Mouse (Mus musculus) cerebellum, adult 2 months (tissue): ENCODE results near the gene Tcl1b3.

Source experiments
- CTCF ChIP-seq: fragments of 200-500 bp; IDR thresholded peaks from 2 replicates; pipeline ENCODE4 v1.5.1; 2011; ENCODE audit warnings: low read depth, mild to moderate bottlenecking, control low read depth, low read length, moderate library complexity, borderline replicate concordance; ENCODE audit not compliant: insufficient read depth
- POLR2A ChIP-seq: fragments of 200-500 bp; IDR thresholded peaks from 2 replicates; pipeline ENCODE4 v1.6.1; 2011; ENCODE audit warnings: low read length, control low read depth, borderline replicate concordance; ENCODE audit not compliant: insufficient read depth

DNA sequence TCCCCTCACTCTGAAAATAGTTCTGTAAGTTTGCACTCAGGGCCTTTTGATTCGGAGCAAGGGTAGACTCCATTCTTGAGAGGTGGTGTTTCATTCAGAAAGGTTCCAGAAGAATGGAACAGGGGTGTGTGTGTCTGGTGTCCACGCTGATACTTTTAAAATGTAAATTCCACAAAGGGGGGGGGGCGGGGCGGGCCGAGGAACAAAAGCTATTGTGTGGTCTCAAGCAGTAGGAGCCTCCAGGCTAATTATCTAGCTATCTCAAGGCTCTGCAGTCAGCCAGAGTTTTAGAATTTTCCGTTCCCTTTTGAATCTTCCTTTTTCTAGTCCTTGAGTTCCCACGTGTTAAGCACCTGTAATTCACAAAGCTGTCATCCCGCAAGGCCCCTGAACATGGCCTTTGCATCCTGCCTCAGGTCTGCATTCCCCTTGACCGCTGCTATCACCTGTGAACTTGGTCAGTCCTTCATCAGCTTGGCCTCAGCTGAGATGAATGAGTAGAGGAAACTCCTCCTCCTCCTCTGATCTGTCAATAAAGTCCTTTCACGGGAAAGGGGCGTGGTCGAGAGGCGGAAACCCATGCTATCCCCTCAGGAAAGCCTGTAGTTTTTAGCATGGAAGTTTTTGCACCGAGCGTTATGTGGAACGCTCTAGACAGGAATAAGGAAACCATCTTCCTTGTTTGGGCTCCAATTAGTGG, 33.9 kb downstream of the Tcl1b3 start:
- TF ChIP-seq POLR2A (no peak), CTCF (no peak)
